Mouse (Mus musculus): ENCODE measurements around the gene Tmem131.

The Tmem131 gene

GRCm38 (mm10) chr1:36886489-36886888, 57.0 kb downstream of the Tmem131 start:
- in situ Hi-C loops (cut with MboI, MseI) = no loop called here

- in situ Hi-C loops (cut with MboI, MseI) = no loop called here
These were observed 58.9 kb downstream of the Tmem131 start for GRCm38 (mm10) chr1:36884536-36884935.

- in situ Hi-C loops (cut with MboI, MseI) = no loop called here
These were observed 59.7 kb downstream of the Tmem131 start for GRCm38 (mm10) chr1:36883805-36884204.

- in situ Hi-C loops (cut with MboI, MseI) = no loop called here
These were observed 64.3 kb downstream of the Tmem131 start for GRCm38 (mm10) chr1:36879154-36879553.

GRCm38 (mm10) chr1:36877126-36877525, 66.3 kb downstream of the Tmem131 start:
- in situ Hi-C loops (cut with MboI, MseI) = no loop called here

GRCm38 (mm10) chr1:36874874-36875561, 68.4 kb downstream of the Tmem131 start:
- in situ Hi-C loops (cut with MboI, MseI) = no loop called here

- in situ Hi-C loops (cut with MboI, MseI) = no loop called here
These were observed 72.2 kb downstream of the Tmem131 start for GRCm38 (mm10) chr1:36871238-36871637.

GRCm38 (mm10) chr1:36870518-36870917, 72.9 kb downstream of the Tmem131 start:
- in situ Hi-C loops (cut with MboI, MseI) = no loop called here

- in situ Hi-C loops (cut with MboI, MseI) = no loop called here
These were observed 78.7 kb downstream of the Tmem131 start for GRCm38 (mm10) chr1:36864757-36865156.

- in situ Hi-C loops (cut with MboI, MseI) = no loop called here
These were observed 81.7 kb downstream of the Tmem131 start for GRCm38 (mm10) chr1:36861775-36862174.

GRCm38 (mm10) chr1:36860876-36861275, 82.6 kb downstream of the Tmem131 start:
- in situ Hi-C loops (cut with MboI, MseI) = no loop called here

GRCm38 (mm10) chr1:36860431-36860849, 83.0 kb downstream of the Tmem131 start:
- in situ Hi-C loops (cut with MboI, MseI) = no loop called here

GRCm38 (mm10) chr1:36857081-36857480, 86.4 kb downstream of the Tmem131 start:
- in situ Hi-C loops (cut with MboI, MseI) = no loop called here

- in situ Hi-C loops (cut with MboI, MseI) = no loop called here
These were observed 89.2 kb downstream of the Tmem131 start for GRCm38 (mm10) chr1:36854198-36854765.

GRCm38 (mm10) chr1:36852085-36852484, 91.4 kb downstream of the Tmem131 start:
- in situ Hi-C loops (cut with MboI, MseI) = no loop called here

GRCm38 (mm10) chr1:36851392-36851791, 92.1 kb downstream of the Tmem131 start:
- in situ Hi-C loops (cut with MboI, MseI) = no loop called here

GRCm38 (mm10) chr1:36848036-36848435, 95.4 kb downstream of the Tmem131 start:
- in situ Hi-C loops (cut with MboI, MseI) = no loop called here

GRCm38 (mm10) chr1:36847276-36847675, 96.2 kb downstream of the Tmem131 start:
- in situ Hi-C loops (cut with MboI, MseI) = no loop called here

GRCm38 (mm10) chr1:36845031-36845430, 98.4 kb downstream of the Tmem131 start:
- in situ Hi-C loops (cut with MboI, MseI) = no loop called here

- in situ Hi-C loops (cut with MboI, MseI) = no loop called here
These were observed 101.7 kb downstream of the Tmem131 start for GRCm38 (mm10) chr1:36841806-36842205.

- in situ Hi-C loops (cut with MboI, MseI) = no loop called here
These were observed 102.5 kb downstream of the Tmem131 start for GRCm38 (mm10) chr1:36840959-36841358.

- in situ Hi-C loops (cut with MboI, MseI) = no loop called here
These were observed 103.6 kb downstream of the Tmem131 start for GRCm38 (mm10) chr1:36839858-36840257.

GRCm38 (mm10) chr1:36836274-36836954, 107.1 kb downstream of the Tmem131 start:
- in situ Hi-C loops (cut with MboI, MseI) = no loop called here
